Mouse (Mus musculus): Measurements from ENCODE around the gene Kit.

GRCm38 (mm10) chr5:75606898-75607297 lies 32.2 kb downstream of the Kit start:
- TF ChIP-seq POLR2A (IDR thresholded peaks at IDR 0.05; ENCODE audit: borderline replicate concordance, control insufficient read depth, low read depth, low read length) (no peak), CTCF (IDR thresholded peaks at IDR 0.05; ENCODE audit: control insufficient read depth, insufficient read depth, low read length) (no peak)
